Mouse (Mus musculus) right cerebral cortex, adult 2 months (tissue): Measurements from ENCODE around the gene Pcnx3.

Experiments
- DNase-seq, 2 experiments: peaks; one replicate each; pipeline ENCODE4 v3.0.0; 2021 to 2022; ENCODE audit warnings: low spot score in 2 of 2

The Pcnx3 gene

DNA sequence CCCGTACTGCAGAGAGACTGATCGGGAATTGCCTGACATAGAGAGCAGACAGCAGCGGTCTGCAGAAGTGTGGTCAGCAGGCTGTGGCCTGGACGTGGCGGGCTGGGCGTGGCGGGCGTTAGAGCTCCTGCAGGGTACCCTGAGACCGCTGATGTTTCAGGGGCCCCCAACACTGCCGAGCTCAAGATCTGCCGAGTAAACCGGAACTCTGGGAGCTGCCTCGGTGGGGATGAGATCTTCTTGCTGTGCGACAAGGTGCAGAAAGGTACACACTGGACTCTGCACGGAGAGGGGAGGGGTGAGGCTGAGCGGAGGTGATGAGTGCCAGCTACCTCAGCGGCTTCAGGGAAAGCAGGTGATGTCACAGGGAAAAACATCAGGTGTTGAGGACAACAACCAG lies 47.7 kb downstream of the Pcnx3 start:
- no peak for DNase-seq

DNA sequence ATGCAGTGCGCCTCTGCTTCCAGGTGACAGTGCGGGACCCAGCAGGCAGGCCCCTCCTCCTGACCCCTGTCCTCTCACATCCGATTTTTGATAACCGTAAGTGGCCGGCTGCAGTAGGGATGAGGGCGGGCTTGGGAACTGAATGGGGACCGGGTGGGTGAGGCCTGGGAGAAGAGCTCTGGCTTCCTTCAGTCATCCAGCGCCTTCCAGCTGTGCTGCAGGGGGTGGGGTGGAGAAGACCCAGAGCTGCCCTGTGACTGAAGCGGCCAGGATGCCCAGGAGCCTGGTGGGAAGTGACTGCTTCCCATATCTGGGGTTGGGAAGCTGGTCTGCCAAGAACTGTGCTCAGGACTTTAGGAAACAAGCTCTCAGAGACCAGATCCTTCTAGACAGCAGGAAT lies 48.4 kb downstream of the Pcnx3 start:
- no peak for DNase-seq

DNA sequence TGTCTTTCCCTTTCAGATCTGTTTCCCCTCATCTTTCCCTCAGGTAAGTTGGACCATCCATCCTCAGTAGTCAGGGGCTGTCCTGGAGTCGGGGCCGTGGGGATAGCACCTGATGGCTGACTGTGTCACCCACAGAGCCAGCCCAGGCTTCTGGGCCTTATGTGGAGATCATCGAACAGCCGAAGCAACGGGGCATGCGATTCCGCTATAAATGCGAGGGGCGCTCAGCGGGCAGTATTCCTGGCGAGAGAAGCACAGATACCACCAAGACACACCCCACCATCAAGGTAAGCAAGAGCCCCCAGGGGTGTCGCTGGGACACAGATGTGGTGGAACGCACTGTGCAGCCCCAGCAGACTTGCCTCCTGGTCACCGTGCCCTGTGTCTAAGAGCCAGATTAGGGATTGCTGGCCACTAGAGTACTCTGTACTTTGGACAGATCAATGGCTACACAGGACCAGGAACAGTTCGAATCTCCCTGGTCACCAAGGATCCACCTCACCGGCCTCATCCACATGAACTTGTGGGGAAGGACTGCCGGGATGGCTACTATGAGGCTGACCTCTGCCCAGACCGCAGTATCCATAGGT lies 50.2 kb downstream of the Pcnx3 start:
- no peak for DNase-seq

DNA sequence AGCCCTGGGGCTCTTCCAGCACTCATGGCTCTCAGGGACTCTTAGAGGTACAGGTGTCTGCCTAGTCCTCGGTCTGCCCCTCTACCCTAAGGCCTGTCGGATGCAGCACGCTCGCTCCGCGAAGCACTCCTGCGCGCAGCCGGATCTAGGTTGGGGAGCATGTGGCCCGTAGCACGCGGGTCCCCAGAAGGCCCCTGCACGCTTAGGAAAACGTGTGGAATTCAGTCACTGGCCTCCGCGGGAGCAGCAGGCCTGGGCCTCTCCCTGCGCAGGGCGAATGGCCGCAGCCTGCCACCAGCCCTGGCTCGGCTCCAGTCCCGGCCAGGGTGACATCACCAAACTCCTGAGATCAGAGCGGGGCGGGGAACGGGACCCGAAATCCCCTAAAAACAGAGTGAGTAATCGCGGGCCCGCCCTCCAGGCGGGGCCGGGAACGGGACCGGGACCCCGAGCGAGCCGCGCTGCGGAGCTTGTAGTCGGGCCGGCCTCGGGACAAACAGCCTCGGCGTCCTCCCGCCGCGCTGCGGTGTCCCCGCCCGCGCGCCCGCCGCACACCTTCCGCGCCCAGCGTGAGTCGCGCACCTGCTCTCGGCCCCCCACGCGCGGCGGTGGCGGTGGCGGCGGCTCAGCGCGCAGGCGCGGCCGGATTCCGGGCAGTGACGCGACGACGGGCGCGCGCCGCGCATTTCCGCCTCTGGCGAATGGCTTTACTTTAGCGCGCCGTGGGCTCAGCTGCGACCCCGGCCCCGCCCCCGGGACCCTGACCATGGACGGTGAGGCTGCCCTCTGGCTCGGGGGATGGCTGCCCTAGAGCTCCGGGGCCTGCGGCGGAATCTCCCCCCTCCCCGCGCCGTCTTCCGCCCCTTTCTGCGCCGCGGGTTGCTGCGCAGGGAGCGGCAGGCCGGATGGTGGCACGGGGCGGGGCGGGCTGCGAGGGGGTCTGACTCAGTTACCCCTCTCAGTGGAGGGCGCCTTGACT lies 51.4 kb downstream of the Pcnx3 start, which contains the start of gene Rela:
Rela (plus strand) TSS at position 415 of the 979 bp plus-strand sequence.
- DNase-seq = peak; percentile 83 to 90

DNA sequence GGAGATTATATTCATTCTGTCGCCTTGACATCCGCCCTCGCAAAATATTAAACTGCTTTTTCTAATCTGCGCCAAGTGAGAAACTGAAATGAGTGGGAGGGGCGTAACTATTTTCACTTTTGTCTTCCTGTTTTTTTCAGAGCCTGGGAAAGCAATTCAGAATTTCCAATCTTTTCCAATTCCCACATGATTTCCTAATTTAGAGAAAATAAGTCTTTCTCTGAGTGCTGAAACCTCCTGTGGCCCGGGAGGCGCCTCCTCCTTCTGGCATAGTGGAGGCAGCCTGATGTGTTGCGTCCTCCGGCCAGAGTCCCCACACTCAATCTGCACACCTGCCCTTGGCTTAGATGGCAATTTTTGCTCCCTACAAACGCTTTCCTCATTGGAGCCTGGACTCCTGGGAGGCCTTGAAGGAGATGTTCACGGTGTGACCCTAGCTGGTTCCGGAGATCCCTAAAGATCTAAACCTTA lies 52.1 kb downstream of the Pcnx3 start:
- no peak for DNase-seq

DNA sequence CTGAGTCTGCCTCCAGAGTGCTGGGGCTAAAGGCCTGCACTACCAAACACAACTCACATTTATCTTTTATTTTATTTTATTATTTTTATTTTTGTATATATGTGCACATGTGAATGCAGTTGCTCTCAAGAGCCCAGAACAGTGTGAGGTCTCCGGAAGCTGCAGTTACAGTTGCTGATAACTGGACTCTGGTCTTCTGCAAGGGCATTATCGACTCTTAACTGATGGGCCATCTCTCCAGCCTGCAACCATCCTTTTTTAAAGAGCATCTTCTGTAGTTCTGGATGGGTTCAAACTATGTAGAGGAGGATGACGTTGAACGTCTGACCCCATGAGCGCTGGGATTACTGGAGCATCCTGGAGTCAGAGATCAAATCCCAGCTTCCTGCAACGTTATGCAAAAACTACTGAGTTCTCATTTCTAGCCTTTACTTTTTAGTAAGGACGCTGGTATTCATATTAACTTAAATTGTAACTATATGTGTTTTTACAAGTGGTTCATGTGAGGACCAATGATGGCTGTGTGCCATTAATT lies 52.6 kb downstream of the Pcnx3 start:
- DNase-seq = no peak

DNA sequence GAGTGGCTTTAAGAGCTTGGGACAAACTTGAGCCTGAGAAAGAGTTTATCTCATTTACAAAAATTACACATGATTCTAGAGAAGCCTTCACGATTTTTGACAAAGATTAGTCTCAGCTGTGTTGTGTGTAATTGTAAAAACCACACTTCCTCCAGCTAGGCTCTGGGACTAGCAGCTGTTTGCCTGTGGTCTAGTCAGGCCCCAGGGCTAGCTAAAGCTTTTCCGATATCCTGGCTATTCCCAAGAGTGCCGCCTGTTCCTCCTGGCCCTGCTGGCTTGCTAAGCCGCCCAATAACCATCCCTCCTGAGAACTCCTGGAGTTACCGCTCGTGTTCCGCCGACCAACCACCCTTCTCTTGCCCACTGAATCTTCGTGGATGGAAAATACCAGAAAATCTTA lies 56.6 kb downstream of the Pcnx3 start:
- no peak for DNase-seq

DNA sequence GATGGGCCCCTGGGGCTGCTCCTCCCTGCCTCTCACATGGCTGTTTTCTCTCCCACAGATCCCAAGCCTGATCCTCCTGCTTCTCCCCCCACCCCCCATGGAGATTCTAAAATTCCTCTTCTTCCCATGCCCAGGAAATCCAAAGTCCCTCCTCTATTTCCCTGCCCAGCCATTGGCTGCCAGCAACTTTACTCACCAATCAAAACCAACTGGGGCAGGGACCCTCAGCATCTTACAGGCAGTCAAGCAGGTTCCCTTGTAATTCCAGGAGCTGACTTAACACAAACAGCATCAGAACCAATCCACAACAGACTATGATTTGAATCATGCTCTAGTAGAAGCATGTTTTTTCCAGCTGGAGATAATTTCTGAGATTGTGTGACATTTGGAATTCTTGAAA lies 58.8 kb downstream of the Pcnx3 start:
- no peak for DNase-seq

DNA sequence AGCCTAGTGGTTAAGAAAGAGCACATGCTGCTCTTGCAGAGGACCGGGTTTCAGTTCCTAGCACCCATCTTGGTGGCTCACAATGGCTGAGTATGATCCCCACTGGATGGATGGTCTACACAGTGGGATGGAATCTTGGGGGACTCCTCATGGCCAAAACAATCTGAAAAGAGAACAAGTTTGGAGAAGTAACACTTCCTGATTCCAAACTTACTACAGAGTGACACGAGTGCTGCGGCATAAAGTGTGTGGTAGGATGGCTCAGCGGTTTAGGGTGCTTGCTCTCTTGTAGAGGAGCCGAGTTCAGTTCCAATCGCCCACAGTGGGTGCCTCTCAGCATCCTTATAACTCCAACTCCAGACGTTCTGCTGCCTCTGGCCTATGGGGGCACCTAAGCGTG lies 63.4 kb downstream of the Pcnx3 start:
- DNase-seq = no peak

DNA sequence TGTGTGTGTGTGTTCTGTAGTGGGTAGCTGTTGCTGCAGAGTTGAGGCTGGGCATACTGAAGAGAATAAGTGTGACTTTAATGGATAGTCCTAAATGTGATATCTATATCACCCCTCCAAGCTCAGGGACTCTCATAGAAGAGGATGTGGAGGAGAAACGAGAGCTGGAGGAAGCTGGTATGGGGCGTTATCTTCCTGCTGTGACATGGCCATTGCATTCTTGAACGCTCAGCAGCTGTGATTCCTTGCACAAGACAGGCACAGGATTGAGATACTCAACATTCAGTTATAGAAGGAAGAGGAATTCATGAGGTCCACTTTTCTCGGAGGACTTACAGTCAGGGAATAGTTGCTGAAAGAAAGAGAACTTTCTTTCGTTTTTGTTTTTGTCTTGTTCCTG lies 66.8 kb downstream of the Pcnx3 start:
- DNase-seq = no peak

DNA sequence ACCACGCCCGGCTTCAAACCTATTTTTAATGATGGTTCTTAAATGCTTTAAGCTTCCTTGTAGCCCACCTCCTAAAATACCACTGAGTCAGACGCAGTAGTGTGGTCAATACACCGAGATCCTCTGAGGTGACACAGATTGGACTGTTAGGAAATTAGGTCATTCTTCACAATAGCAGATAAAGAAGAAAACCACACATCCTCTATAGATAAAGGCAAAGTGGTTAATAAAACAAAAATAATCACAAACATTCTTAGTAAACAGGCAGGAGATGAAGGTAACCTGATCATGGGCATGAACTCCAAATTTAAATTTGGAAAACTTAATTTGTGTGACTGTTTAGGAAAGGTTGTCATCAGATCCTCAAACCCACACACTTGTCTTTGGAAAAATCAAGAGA lies 68.7 kb downstream of the Pcnx3 start:
- DNase-seq = no peak

DNA sequence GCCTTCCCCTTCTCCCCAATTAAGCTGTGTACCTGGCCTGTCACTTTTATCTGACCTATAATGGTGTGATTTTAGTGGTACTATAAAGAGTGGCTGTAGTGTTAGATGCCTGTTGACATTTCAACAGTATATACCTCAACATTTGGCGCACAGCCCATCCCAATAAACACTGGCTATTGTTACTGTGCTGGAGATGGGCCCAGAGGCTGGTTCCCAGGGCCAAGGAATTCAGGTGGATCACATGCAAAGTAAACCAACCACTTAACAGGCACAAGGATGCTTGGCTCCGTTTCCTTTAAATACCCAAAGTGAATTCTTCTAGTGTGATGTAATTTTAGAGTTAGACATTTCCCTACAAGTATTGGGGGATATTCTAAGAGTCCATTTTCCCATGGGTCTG lies 73.8 kb downstream of the Pcnx3 start:
- no peak for DNase-seq
